Mouse (Mus musculus): ENCODE data around the gene Tom1.

DNA sequence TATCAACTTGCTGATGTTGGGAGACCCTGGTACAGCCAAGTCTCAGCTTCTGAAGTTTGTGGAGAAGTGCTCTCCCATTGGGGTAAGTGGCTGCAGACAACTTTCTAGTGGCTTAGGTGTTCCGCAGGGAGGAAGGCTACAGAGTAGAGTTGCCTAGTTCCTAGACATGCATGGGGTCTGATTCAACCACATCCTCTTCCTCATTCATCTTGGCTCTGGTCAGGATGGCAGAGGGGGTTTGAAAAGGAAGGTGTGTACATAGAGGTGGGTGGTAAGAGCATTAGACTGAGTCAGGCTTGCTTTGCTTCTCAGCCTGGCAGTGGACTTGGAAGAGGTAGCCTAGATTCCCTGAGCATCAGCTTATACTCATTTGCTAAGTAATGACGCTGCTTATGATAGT is 85.8 kb downstream of the Tom1 start:
- TF ChIP-seq CTCF (IDR thresholded peaks at IDR 0.05; ENCODE audit: low read depth) (no peak), EP300 (IDR thresholded peaks at IDR 0.05; ENCODE audit: low read depth) (no peak)

All from liver, postnatal 0 days (tissue).